Mouse (Mus musculus) kidney, adult 11 months (tissue): ENCODE data around the gene AC153137.1.
"Not testable (repeated sequence)": the region's sequence is repeated elsewhere in the genome, so short reads cannot be mapped to it uniquely, and the experiment has no call there.

Source experiments
- DNase-seq: peaks from one replicate; pipeline ENCODE4 v3.0.0; 2022

AC153137.1 gene

GRCm38 (mm10) chr1:30977868-30978267 is at the start of gene AC153137.1:
Gene AC153137.1 (minus strand): TSS chr1:30977968.
- not testable (repeated sequence) for DNase-seq

- DNase-seq: no peak
Observed at GRCm38 (mm10) chr1:31023173-31023572, 45.4 kb upstream of the AC153137.1 start.

DNA sequence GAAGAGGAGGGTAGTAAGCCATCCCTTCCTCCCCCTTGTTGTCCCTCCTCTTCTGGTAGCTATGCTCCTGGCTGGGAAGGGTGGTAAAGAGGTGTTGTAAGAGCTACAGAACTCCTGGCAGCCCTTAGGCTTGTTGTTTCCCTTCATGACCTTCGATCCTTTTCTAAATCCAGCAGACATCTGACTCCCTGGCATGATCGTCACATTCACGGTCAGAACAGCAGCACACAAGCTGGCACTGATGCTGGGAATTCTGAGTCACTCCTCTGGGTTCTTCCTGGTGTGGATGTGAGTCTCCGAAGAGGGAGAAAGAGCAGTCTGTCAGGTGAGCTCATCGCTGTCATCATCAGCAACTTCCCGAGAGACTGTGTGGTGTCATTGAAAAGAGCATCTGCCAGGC is 41.5 kb upstream of the AC153137.1 start:
- DNase-seq: peak; percentile 68

GRCm38 (mm10) chr1:31017377-31017776 is 39.6 kb upstream of the AC153137.1 start:
- peak; percentile 24 for DNase-seq

GRCm38 (mm10) chr1:31016068-31016467 is 38.3 kb upstream of the AC153137.1 start:
- DNase-seq: no peak

- DNase-seq: no peak
Observed at GRCm38 (mm10) chr1:31015261-31015660, 37.5 kb upstream of the AC153137.1 start.

- not testable (repeated sequence) for DNase-seq
Observed at GRCm38 (mm10) chr1:30977239-30977638, 529 bp downstream of the AC153137.1 start.

GRCm38 (mm10) chr1:30951795-30952194 is 26.0 kb downstream of the AC153137.1 start:
- DNase-seq: no peak

DNA sequence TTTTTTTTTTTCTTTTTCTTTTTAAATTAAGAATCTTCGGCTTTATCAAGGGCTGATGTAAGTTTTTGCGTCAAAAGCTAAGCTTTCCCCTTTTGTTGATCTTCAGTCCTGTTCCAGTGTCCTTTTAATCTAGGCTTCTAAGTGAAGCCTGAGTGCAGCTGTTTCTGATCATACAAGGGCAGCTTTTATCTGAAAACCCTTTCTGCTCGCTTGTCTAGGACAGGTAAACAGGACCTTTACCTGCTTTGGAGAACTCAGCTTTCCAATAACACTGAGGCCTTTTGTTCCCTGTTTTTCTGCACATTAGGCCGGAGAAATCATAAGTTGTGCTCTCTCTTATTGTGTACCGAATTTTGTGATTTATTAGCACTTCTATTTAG is 27.3 kb downstream of the AC153137.1 start:
- DNase-seq: no peak

- peak; percentile 96 for DNase-seq
Observed at GRCm38 (mm10) chr1:30949710-30950455, 27.9 kb downstream of the AC153137.1 start.

DNA sequence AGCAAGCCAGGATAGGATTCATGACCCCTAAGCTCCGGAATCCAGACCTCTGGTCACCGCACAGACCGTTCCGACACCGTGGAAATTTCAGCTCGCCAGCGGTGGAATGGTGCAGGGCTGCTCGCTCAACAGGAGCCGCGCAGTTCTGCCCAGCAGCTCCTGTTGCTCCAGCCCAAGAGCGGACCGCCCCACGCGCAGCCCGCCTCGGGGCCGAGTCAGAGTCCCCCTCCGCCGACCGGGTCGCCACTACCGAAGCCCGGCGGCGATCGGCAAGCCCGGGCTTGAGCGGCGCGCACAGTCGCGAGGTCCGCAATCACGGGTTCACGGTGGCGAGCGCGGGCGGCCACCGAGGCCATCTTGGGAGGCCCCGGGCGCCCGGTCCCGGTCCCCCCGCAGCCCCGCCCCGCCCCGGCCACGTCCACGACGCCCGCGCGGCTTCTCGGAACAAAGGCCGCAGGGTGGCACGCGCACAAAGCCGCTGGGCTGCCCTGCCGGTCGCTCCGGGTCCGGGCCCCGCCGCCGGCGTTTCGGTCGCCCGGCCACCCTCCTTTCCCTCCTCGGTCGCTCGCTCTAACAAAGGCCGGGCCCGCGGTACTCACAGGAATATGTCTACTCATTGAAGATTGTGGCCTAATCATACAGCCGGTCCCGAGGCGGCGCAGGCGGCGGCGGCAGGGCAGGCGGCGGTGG is 28.7 kb downstream of the AC153137.1 start:
- peak; percentile 51 for DNase-seq

- peak; percentile 8 for DNase-seq
Observed at GRCm38 (mm10) chr1:30948361-30948949, 29.3 kb downstream of the AC153137.1 start.

DNA sequence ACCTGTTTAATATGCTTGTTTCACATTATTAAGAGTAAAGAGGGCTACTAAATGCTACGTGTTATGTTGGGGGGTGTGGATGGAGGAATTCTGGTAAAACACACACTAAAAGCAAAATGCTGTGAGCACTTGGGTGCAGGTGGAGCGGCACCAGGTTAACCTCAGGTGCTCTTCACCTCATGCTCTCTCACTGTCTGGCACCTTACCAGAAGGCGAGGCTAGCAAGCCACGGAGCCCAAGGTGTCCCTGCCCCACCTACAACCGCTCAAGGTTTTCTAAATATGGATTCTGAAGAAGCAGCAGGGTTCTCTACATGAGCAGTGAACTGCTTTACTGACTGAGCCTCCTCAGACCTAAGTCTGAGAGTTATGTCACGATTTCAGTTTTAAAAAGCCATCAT is 32.6 kb downstream of the AC153137.1 start:
- DNase-seq: no peak

DNA sequence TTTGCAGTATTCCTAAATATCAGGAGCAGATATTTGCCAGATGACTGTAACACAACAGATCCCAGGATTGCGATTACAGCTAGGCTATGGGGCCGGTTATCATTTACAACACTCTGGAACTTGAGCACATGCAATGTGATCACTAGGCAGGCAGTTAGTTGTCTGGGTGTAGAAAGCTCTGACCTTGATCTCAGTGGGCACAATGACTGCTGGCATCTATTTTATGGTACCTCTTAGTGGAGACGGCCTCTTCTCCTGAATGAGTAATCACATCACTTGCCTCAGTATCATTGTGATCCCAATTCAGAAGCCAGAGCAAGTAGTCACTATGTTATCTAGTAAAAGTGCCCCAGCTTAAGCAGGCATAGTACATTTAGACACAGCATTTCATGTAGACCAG is 37.2 kb downstream of the AC153137.1 start:
- no peak for DNase-seq

DNA sequence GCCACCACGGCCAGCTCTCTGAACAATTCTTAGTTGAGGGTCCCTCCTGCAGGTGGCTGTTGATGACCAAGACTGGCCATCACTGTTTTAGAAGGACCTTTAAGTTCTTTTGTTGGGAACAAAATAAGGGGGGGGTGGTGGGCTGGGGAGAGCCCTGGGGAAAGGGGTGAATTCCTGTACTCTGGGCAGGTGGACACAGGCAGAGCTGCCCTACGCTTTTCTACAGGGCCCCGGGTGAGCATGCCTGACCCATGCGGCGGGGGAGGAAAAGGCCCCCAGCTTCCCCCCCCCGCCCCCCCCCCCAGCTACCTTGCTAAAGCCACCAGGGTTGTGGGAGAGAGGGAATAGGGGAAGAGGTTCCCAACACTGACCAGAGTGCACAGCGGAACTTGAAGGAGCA is 39.4 kb downstream of the AC153137.1 start:
- DNase-seq: no peak

GRCm38 (mm10) chr1:30937396-30937965 is 40.3 kb downstream of the AC153137.1 start:
- DNase-seq: peak; percentile 4

DNA sequence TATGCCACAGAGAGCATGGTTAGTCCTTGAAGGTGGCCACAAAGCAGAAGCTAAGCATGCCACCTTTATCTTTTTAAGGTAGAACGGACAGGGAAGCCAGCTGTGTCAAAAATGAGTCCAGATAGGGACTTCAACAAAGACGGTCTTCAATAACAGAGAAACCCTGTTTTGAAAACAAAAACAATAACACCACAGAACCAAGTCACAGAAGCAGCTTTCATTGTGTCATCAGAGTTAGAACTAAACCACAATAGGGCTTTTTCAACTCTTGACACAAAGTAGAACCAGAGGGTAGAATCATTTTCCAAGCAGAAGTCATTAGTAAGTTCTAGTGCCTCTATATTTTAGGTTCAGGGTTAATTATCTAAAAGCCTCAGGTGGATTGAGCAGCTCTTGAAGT is 41.3 kb downstream of the AC153137.1 start:
- no peak for DNase-seq

DNA sequence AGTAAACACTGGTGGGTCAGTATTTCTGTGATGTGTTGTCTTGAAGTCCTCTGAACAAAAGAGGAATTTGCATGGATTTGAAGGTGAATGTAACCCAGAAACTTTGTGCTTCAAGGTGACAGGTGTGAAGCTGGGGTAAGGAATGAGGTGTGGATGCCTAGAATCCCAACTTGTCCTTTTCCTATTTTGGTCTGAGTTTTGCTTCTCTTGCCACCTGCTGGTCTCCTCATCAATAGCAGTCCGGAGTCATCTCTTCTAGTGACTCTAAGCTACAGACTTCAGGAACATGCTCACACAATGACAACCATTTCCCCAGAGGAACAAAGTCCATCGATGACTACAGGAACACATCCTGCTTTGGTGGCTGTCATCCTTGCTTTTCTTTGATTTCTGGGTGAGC is 46.9 kb downstream of the AC153137.1 start:
- DNase-seq: peak; percentile 6

GRCm38 (mm10) chr1:30930194-30930593 is 47.6 kb downstream of the AC153137.1 start:
- DNase-seq: no peak
